Mouse (Mus musculus) kidney, postnatal 10 days (tissue): Measurements from ENCODE around the gene Ubc.
"Not testable (repeated sequence)": the region's sequence is repeated elsewhere in the genome, so short reads cannot be mapped to it uniquely, and the experiment has no call there.

Source experiments
- DNase-seq: peaks from one replicate; pipeline ENCODE4 v3.0.0; 2021; ENCODE audit warnings: mixed read lengths

Gene Ubc

GRCm38 (mm10) chr5:125403481-125404465, 13.8 kb upstream of the Ubc start:
- DNase-seq = peak; percentile 79

GRCm38 (mm10) chr5:125402991-125403390, 13.0 kb upstream of the Ubc start:
- no peak for DNase-seq

- no peak for DNase-seq
Observed at GRCm38 (mm10) chr5:125402476-125402875, 12.5 kb upstream of the Ubc start.

DNA sequence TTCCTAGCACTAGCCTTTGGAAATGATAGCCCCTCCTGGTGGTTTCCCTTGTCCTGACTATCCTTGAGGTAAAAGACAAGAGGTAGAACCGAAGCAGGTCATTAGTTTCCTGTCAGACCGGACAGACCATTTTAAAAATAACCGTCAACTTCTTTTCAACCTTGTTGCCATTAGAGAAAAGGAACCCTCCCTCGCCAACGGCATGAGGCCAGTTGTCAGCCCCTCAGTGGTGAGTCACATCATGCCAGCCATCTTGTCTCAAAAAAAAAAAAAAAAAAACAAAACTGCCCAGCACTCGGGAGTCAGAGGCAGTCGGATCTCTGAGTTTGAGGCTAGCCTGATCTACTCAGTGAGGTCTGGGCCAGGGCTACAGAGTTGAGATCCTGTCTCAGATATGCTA, 10.9 kb upstream of the Ubc start:
- no peak for DNase-seq

DNA sequence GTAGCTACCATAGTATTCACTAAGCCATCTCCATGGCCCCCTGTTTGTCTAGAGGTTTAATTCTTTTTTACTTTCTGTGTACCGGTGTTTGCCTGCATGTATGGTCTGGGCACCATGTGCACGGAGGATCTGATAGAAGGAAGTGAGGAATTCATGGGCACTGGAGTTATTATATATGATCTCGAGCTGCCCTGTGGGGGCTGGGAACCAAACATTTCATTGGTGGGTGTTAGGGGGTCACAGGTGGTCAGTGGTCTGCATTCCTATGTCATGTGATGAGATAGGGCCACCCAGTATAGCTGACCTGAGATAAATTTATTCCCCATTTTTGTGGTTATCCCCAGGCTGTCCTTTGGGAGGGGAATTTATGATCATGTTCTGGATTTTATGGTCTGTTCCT, 5.0 kb upstream of the Ubc start:
- no peak for DNase-seq

DNA sequence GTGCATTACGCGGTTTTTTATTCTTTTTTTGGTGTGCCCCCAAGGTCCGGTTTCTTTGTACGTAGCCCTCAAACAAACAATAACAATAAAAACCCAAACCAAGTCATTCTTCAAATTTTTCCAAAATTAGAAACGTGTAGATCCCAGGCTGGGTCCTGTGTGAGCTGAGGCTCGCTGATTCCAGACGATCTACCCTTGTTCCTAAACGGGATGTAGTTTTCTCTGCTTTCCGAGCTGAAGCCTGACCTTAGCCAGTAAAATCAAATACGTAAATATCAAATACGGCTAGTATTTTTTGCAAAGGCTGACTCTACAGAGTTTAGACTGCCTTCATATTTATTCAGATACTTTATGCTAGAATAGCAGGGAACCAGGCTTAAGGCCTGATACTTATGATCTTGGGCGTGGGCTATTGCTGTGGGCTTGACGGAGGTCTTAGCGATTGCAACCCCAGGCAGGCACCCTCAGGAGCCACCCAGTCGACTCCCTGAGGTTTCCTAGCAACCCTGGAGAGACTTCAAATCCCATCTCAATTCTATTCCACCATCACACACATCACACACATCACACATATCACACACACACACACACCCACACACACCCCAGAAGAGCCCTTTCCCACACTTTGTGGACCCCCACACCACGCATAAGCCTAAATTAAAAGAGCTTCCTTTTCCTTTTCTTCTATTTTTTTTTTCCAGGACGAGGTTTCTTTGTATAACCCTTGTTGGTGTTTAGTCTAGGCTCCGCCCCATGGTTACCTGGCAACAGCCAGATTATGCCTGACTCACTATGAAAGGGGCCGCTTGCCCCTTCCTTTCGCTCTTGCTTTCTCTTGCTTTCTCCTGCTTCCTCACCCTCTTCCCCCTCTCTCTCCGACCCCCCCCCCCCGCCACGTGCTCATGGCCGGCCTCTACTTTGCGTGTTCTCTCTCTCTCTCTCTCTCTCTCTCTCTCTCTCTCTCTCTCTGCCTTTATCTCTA, 3.9 kb upstream of the Ubc start:
- peak; percentile 88 for DNase-seq

GRCm38 (mm10) chr5:125392977-125393621, 3.1 kb upstream of the Ubc start:
- peak; percentile 98 for DNase-seq

DNA sequence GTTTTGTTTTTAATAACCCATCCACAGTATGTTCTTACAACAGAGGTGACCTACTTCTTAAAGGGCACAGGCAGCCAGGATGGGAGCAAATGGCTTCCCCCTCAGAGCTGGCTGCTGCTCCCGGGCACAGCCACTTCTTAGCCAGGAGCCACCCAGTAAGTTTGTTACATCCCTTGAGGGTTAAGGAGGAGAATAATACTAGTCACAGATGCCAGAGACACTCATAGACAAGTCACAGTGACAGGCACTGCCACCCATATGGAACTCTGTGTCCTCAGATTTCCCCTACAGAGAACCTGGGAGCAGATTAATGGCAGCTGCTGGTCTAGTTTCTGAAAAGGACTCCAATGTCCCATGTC, 2.6 kb upstream of the Ubc start:
- DNase-seq = no peak

DNA sequence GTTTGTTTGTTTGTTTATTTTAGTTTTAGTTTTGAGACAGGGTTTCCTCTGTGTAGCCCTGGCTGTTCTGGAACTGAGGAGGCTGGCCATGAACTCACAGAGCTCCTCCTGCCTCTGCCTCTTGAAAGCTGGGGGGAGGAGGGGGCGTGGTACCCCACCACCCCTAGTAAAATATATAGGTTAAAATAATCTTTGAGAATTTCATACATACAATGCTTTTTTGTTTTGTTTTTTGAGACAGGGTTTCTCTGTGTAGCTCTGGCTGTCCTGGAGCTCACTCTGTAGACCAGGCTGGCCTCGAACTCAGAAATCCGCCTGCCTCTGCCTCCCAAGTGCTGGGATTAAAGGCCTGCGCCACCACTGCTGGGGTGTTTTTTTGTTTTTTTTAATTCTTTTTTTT, 2.2 kb upstream of the Ubc start:
- not testable (repeated sequence) for DNase-seq

- peak; percentile 78 for DNase-seq
Observed at GRCm38 (mm10) chr5:125391609-125392008, 1.6 kb upstream of the Ubc start.

DNA sequence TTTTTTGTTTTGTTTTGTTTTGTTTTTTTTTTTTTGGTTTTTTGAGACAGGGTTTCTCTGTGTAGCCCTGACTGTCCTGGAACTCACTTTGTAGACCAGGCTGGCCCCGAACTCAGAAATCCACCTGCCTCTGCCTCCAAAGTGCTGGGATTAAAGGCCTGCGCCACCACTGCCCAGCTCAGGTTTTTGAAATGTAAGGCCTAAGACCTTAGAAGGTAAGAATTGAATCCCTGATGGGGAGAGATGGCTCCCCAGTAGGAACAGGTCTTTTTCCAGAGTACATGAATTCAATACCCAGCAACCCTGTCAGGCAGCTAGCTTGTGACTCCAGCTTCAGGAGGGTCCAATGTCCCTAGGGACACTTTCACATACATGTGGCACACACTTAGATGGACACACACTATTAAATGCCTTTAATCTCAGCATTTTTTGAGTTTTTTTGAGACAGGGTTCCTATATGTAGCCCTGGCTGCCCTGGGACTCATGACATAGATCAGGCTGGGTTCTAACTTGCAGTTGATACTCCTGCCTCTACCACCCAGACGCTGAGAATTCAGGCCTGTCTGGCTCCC, 990 bp upstream of the Ubc start:
- no peak for DNase-seq

DNA sequence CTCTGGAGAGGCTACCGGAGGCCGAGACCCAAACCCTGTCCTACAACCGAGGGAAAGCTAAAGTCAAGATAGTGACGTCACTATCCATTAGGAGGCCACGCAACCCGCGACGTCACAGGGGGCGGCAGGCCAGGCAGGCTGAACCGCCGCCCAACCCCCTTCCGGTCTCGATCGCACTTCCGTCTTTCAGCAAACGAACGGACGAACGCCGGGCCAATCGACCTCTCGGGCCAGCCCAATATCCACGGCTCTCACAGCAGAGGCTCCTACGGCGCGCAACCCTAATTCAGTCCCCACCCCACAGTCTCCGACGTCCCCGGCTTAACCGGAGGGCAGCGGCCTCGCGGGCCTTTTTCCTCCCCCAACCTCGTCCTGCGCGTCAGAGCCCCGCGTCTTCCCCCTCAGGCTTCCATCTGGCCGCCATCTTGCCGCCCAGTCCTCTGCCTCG, 847 bp downstream of the Ubc start, which contains the start of gene Gm10382:
TSS of gene Gm10382 (plus strand) at position 192 of the 448 bp plus-strand sequence.
- DNase-seq = peak; percentile 94

DNA sequence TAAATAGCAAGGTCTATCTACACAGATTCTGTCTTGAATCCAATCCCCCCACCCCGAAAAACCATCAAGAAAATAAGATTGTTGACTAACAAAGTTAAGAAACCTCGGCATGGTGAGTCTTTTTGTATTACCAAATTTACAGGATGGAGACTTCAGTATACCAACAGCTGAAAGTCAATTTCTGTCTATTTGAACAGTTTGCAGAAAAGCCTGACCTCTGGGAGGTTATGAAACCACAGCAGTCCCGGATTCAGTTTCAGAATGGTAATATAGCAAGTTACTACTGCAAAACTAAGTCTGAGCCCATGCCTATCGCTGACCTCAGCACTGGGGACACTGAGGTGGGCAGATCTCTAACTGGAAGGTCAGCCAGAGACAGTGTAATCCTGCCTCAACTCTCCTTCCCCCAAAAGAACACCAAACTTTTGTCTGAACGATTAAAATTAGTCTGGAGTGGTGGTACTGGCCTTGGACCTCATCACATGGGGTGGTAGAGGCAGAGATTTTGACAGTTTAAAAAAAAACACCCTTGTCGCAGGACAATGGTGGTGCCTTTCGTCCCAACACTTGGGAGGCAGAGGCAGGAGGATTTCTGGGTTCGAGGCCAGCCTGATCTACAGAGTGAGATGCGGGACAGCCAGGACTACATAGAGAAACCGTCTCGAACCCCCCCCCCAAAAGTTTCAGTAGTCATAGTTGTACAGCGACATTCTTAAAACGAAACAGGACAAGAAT, 1.5 kb downstream of the Ubc start:
- no peak for DNase-seq

DNA sequence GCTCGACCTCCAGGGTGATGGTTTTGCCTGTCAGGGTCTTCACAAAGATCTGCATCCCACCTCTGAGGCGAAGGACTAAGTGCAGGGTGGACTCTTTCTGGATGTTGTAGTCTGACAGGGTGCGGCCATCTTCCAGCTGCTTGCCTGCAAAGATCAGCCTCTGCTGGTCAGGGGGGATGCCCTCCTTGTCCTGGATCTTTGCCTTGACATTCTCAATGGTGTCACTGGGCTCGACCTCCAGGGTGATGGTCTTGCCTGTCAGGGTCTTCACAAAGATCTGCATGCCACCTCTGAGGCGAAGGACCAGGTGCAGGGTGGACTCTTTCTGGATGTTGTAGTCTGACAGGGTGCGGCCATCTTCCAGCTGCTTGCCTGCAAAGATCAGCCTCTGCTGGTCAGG, 2.7 kb downstream of the Ubc start:
- not testable (repeated sequence) for DNase-seq

- DNase-seq = no peak
Observed at GRCm38 (mm10) chr5:125385215-125385940, 4.6 kb downstream of the Ubc start.

- DNase-seq = no peak
Observed at GRCm38 (mm10) chr5:125384512-125385214, 5.3 kb downstream of the Ubc start.

DNA sequence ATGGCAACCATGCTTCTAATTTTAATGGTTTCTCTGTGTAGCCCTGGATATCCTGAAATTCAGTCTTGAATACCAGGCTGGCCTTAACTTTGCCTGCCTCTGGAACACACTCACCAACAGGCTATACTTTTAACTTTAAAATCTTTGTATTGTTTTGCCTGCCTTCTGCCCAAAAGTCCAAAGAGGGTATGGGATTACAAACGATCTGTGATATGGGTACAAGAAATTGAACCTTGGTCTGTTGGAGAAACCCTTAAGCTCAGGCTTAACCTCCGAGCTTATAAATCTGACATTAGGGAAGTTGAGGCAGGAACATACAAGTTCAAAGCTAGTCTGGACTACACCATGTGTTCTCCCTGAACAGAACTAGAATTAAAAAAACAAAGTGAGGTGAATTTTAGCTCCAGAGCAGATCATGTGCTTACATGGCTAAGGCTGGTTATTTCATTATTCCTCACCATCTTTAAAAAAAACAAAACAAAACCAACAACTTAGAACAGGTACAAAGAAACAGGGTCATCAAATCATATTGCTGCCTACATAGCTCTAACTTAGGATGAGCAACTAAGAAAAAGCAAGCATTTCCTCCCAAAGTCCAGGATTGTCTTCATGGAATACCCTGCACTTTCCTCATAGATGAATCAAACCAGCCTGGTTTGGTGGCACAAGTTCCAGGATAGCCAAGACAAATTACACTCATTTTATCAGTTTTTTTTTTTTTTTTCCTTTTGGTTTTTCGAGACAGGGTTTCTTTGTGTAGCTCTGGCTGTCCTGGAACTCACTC, 6.2 kb downstream of the Ubc start:
- no peak for DNase-seq

GRCm38 (mm10) chr5:125382673-125383558, 7.1 kb downstream of the Ubc start:
- DNase-seq = peak; percentile 68
